Mouse (Mus musculus): ENCODE results near the gene Armh4. TPM values are rescaled to one million over a fixed set of nuclear protein-coding genes. Genes with fewer than 3 reads are reported as not detected.
"Not testable (repeated sequence)": the region's sequence is repeated elsewhere in the genome, so short reads cannot be mapped to it uniquely, and the experiment has no call there.

Gene Armh4
- 10 to 100 TPM; 25.9 to 31.4 (median 28.0) TPM for total RNA-seq (2022)

DNA sequence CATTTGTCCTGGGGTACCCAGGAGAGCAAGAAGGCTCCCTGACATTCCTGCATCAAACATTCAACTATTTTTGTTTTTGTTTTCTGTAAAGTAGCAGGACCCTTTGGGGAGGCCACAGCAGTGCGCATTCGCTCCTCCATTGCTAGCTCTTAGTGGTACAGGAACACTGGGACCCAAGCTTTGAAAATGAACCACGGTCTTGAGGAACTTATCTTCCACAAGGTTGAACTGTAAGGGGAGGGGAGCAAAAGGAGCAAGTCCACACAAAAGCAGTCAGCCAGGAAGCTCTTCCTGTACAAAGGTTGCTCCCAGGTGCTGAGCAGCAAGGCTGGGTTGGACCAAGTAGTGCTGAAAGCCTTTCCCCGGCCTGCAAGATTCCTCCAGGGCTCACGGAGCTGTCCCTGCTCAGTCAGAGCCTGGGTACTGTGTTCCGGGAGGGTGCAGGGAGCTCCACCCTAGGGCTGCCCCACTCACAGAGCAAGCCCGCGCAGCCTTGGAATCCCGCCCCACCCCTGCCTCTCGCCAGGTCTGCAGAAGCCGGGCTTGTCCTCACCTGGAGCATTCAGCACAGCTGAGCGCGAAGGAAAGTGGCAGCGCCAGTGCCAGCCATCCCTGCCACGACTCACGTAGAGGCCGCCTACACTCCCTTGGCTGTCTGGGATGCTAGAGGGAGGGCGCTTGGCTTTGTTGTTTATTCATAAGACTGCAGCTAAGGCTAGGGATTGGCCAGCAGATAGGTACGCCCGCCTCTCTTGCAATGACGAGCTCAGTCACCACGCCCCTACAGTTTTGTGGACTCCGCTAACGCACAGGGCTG lies at the start of gene Armh4:
Gene Armh4, minus strand, starts transcription at position 669 of the 817 bp plus-strand sequence.
- peak; percentile 77 to 90 for DNase-seq (ENCODE audit: low spot score in 2 of 2)

GRCm38 (mm10) chr14:49829192-49830171 lies 46.3 kb upstream of the Armh4 start:
- DNase-seq (ENCODE audit: low spot score in 2 of 2): no peak

GRCm38 (mm10) chr14:49819721-49820440 lies 36.7 kb upstream of the Armh4 start:
- not testable (repeated sequence) for DNase-seq (ENCODE audit: low spot score in 2 of 2)

DNA sequence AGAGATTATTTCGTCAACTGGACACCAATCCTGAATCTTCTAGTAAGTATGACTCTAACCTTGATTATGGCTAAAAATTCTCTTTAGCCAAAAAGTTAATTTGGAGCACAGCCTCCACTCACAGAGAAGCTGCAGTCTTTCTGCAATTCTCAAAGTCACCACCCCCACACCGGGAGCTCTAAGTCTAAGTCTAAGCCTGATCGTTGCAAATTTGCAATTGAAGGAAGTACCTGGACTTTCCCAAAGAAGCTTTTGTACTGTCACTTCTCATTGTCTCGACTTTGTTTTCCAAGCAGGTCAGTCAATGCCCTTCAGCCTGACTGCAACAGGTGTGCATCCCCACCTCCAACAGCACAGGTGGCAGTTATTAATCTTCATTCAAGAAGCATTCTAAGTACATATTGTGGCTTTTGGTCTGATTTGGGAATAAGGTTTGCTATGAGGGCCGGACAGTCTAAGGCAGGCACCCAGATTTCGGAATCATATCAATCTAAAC lies 35.6 kb upstream of the Armh4 start:
- not testable (repeated sequence) for DNase-seq (ENCODE audit: low spot score in 2 of 2)

DNA sequence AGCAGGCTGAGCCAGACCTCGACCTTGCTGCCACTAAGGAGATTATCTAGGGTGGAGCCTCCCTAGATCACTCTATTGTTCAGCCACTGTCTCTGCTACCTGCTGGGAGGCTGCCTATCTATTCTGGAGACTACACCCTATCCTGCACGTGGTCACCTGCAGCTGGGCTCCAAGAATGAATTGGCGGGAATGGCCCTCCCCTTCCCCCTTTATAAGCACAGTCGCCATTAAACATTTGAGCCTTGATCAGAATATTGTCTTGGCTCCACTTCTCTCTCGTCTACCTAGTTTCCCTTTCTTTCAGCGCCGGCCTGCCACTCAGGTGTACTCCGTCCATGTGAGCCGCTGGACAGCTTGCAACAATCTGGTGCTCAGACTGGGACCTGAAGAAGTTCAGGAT lies 29.8 kb upstream of the Armh4 start:
- not testable (repeated sequence) for DNase-seq (ENCODE audit: low spot score in 2 of 2)

- not testable (repeated sequence) for DNase-seq (ENCODE audit: low spot score in 2 of 2)
These were observed 21.9 kb upstream of the Armh4 start for GRCm38 (mm10) chr14:49805051-49805450.

GRCm38 (mm10) chr14:49801444-49801843 lies 18.3 kb upstream of the Armh4 start:
- no peak for DNase-seq (ENCODE audit: low spot score in 2 of 2)

GRCm38 (mm10) chr14:49793948-49794347 lies 10.8 kb upstream of the Armh4 start:
- DNase-seq (ENCODE audit: low spot score in 2 of 2): no peak

DNA sequence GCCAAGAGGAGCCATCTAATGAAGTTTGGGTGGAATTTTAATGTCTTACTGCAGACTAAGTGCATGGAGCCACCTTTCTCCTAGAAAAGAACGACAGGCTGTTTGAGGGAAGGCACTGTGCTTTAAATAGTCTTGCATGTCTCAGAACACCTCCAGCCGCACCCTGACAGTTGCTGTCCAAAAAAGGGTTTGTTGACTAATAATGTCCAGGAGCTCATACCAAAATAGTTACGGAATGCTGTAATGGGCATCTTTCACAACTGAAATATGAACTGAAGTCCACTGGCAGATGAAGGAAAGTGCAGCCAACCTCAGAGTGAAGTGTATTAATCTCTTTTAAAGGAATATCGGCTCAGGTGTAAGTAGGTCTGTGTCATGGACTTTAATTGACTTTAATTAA lies 7.4 kb upstream of the Armh4 start:
- DNase-seq (ENCODE audit: low spot score in 2 of 2): no peak

GRCm38 (mm10) chr14:49785793-49786192 lies 2.6 kb upstream of the Armh4 start:
- DNase-seq (ENCODE audit: low spot score in 2 of 2): peak; percentile 24 to 45

DNA sequence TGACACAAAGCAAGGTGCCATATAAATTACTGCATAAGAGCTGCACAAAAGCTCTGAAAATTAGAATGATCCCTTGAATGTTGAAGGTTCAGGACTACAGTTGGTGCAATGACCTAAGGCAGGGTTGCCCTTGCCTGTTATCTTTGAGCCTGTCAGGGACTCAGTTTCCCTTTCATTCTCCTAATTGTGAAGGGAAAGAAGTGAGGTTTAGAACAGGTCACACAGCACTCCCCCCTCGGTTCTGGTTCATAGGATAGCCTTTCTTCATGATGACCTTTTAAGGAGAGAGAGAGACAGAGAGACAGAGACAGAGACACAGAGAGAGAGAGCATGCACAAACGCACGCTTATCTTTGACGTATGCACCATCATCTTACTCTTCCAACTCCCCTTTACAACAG lies 683 bp upstream of the Armh4 start:
- no peak for DNase-seq (ENCODE audit: low spot score in 2 of 2)

DNA sequence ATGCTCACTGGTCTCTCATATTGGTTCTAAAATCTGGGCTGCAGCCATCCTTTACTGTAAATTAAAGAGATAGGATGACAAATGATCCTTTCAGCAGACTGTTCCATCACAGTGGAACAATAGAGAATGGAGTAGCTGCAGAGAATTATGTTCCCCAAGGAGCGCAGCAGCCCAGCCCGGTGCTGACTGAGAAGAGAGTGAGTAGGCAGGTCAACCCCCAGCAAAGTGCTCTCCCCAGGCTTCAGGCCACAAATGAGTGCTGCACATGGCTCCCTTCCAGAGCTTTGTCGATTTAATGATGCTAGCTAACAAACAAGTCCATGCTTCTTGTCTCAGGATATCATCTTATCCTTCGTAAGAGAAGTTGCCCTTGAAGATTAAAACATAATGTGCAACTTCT lies 2.8 kb downstream of the Armh4 start:
- no peak for DNase-seq (ENCODE audit: low spot score in 2 of 2)

- DNase-seq (ENCODE audit: low spot score in 2 of 2): not testable (repeated sequence)
These were observed 5.6 kb downstream of the Armh4 start for GRCm38 (mm10) chr14:49777539-49777938.

GRCm38 (mm10) chr14:49771746-49772145 lies 11.4 kb downstream of the Armh4 start:
- no peak for DNase-seq (ENCODE audit: low spot score in 2 of 2)

DNA sequence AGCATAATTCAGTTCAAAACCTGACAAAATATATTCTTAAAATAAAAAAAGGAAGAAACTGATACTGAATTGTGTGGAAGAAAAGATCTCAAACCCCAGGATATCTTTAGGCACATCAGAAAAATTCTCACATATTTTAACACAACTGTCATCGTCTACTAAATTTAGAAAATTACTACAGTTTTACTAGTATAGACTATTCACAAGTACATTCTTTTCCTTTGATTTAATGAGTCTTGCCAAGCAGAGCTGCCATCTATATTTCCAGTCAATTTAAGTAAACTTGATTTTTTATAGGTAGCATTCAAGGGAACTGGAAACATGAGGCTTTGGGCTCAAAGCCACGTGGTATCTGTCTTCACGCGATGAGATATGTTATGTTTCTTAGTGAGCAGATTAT lies 16.6 kb downstream of the Armh4 start:
- DNase-seq (ENCODE audit: low spot score in 2 of 2): no peak

DNA sequence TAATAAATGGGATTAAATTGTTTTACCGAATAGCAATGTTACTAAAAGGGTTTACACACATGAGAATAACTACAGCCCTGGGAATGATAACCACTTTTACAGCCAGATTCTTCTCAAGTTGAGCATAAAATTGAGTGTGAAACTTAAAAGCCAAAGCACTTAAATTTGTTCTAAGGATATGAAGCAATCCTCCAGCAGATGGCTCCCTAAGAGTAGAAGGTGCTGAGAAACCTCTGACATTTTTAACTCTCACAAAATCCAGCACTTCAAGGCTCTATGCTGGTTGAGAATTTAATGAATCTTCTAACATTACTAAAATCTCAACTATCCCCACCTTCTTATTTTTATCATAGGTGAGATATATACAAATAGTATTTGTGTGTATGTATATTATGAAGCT lies 27.3 kb downstream of the Armh4 start:
- DNase-seq (ENCODE audit: low spot score in 2 of 2): no peak

GRCm38 (mm10) chr14:49752614-49753013 lies 30.6 kb downstream of the Armh4 start:
- no peak for DNase-seq (ENCODE audit: low spot score in 2 of 2)

DNA sequence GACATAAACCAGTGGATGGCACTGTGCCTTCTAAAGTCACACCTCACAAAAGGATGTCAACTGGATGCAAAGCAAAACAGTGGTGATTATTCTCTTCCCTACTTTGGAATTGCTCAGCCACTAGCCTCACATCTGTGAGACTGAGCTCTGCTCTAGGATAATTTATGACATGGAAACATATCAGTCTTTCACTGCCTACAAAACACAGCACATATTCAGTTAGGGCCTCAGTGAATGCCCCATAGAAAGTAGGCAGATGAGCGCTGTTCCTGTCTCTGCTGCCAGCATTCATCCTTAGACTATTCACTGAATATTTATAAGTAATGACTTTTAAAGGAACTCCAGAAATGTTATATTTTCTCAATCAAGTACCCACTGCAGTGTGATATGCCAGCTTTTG lies 37.3 kb downstream of the Armh4 start:
- DNase-seq (ENCODE audit: low spot score in 2 of 2): no peak

DNA sequence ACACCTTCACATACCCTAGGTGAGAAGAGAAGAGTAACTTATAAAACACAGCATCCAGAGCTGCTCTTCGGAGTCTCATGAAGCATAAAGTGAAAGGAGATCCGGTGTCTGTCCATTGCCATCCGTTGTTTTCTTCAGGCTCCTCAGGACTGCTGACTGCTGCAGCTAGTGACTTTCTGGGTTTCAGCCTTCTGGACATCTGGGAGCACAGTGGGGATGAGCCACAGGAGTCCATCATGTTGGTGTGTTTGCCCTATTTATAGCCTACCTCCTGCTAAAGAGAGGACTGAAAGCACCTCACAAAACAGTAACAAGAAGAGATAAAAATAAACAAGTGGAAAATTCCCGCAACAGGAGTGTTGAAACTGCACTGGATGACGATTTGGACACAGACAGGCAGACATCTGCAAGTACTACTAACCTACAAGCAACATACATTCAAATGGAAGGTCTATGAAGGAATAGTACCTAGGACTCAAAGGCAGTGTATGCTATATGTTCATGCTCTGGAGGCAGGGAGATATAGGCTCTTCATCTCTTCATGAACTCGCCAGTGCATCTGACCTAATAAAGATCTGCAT lies 39.1 kb downstream of the Armh4 start:
- no peak for DNase-seq (ENCODE audit: low spot score in 2 of 2)

- no peak for DNase-seq (ENCODE audit: low spot score in 2 of 2)
These were observed 43.9 kb downstream of the Armh4 start for GRCm38 (mm10) chr14:49739328-49739727.

All from left cerebral cortex, adult 8-10 months (tissue).